Mouse (Mus musculus): ENCODE measurements around the gene Vmn1r2. TPM values are rescaled to one million over a fixed set of nuclear protein-coding genes. Genes with fewer than 3 reads are reported as not detected.
"Not testable (repeated sequence)": the region's sequence is repeated elsewhere in the genome, so short reads cannot be mapped to it uniquely, and the experiment has no call there.

The Vmn1r2 gene
- polyA plus RNA-seq, 1 experiment = not detected

DNA sequence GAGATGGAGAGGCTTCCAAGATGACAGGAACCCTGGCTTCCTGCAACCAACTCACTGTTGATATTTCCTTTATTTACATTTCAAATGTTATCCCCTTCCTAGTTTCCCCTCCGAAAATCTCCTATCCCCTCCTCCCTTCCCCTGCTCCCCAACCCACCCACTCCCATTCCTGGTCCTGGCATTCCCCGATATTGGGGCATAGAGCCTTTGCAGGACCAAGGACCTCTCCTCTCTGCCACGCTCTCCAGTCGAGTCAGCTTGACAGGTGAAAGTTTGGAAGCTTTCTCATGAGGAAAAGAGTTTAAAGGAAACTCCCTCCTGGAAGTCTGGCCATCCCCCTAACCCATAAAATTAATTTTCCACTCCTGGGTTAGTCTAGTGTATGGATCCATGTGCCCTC, 46.2 kb downstream of the Vmn1r2 start:
- H3K4me1 ChIP-seq (ENCODE audit: control insufficient read depth, insufficient read depth, insufficient read length, low read length); H3K36me3 ChIP-seq (ENCODE audit: control insufficient read depth, insufficient read depth, low read length); H3K4me3 ChIP-seq (ENCODE audit: low read depth, low read length); H3K27ac ChIP-seq (ENCODE audit: insufficient read depth, low read depth, low read length); H3K27me3 ChIP-seq (ENCODE audit: control insufficient read depth, insufficient read depth, low read length): not testable (repeated sequence)
- WGBS = 67% methylated on average over 3 of the region's 4 CpGs

GRCm38 (mm10) chr4:3216382-3216781, 49.3 kb downstream of the Vmn1r2 start:
- WGBS = 53% methylated on average over 2 of the region's 2 CpGs
- H3K4me3 ChIP-seq (ENCODE audit: low read depth, low read length); H3K4me1 ChIP-seq (ENCODE audit: control insufficient read depth, insufficient read depth, insufficient read length, low read length); H3K27ac ChIP-seq (ENCODE audit: insufficient read depth, low read depth, low read length); H3K27me3 ChIP-seq (ENCODE audit: control insufficient read depth, insufficient read depth, low read length); H3K36me3 ChIP-seq (ENCODE audit: control insufficient read depth, insufficient read depth, low read length): not testable (repeated sequence)

Other genes starting within 250 kb of the Vmn1r2 start
- gene Vmn1r3, start 18.0 kb downstream of the Vmn1r2 start, polyA plus RNA-seq (2012; rRNA removed) = not detected in 2 replicates